Mouse (Mus musculus) intestine, embryonic 14.5 days (tissue): ENCODE data around the gene Lrrc29. TPM values are rescaled to one million over a fixed set of nuclear protein-coding genes. Genes with fewer than 3 reads are reported as not detected.

Experiments used
- ATAC-seq: fragments of 200-750 bp; cut with Nextera tagmentation; replicated peaks from 2 replicates; pipeline ENCODE4 v1.8.0; 2017; ENCODE audit warnings: low read depth, moderate number of reproducible peaks, moderate TSS enrichment, moderate library complexity; ENCODE audit not compliant: low FRiP score, low TSS enrichment
- DNase-seq: peaks from one replicate; pipeline ENCODE4 v3.0.0-alpha.2; 2018; ENCODE audit warnings: low spot score
- H3K27ac ChIP-seq: fragments of 300-500 bp; sonication (generic); 2 replicates; pipeline ENCODE4 v1.5.1; 2014; ENCODE audit warnings: low read depth, mild to moderate bottlenecking, control low read depth
- H3K27me3 ChIP-seq: fragments of 300-500 bp; sonication (generic); replicated peaks from 2 replicates; pipeline ENCODE4 v1.6.1; 2014; ENCODE audit warnings: low read length, control low read depth; ENCODE audit not compliant: control insufficient read depth, insufficient read depth
- H3K36me3 ChIP-seq: fragments of 300-500 bp; sonication (generic); 2 replicates; pipeline ENCODE4 v1.6.1; 2014; ENCODE audit warnings: low read length, control low read depth; ENCODE audit not compliant: control insufficient read depth, insufficient read depth
- H3K4me1 ChIP-seq: fragments of 300-500 bp; sonication (generic); replicated peaks from 2 replicates; pipeline ENCODE4 v1.6.1; 2014; ENCODE audit warnings: low read length, control low read depth, mixed read lengths; ENCODE audit not compliant: control insufficient read depth, insufficient read depth
- H3K4me2 ChIP-seq: fragments of 300-500 bp; sonication (generic); 2 replicates; pipeline ENCODE4 v1.6.1; 2014; ENCODE audit warnings: low read length
- H3K4me3 ChIP-seq: fragments of 300-500 bp; sonication (generic); 2 replicates; pipeline ENCODE4 v1.5.1; 2014; ENCODE audit warnings: low read depth, low read length, control low read depth, mixed read lengths
- H3K9ac ChIP-seq: fragments of 300-500 bp; sonication (generic); 2 replicates; pipeline ENCODE4 v1.6.1; 2014; ENCODE audit warnings: mild to moderate bottlenecking, low read length
- H3K9me3 ChIP-seq: fragments of 300-500 bp; sonication (generic); 2 replicates; pipeline ENCODE4 v1.6.1; 2016; ENCODE audit warnings: low read length, control low read depth; ENCODE audit not compliant: control insufficient read depth
- WGBS: fragments of 180-500 bp; shearing (Covaris S2); extraction: QIAGEN DNeasy Blood & Tissue Kit; methylation state at CpG from one replicate; pipeline ENCODE4 v1.1.7; 2014; 5-methylcytosine and 5-hydroxymethylcytosine counted together
- polyA plus RNA-seq: library from polyadenylated mRNA; unstranded; fragments of >200 nt; fragmentation: Nextera tagmentation; extraction: Ambion mirVana; gene quantifications from 2 replicates; pipeline ENCODE4 v1.2.1, GENCODE M21; 2014

The Lrrc29 gene
- polyA plus RNA-seq, 1 experiment from 2014 or later = 1.9 TPM

DNA sequence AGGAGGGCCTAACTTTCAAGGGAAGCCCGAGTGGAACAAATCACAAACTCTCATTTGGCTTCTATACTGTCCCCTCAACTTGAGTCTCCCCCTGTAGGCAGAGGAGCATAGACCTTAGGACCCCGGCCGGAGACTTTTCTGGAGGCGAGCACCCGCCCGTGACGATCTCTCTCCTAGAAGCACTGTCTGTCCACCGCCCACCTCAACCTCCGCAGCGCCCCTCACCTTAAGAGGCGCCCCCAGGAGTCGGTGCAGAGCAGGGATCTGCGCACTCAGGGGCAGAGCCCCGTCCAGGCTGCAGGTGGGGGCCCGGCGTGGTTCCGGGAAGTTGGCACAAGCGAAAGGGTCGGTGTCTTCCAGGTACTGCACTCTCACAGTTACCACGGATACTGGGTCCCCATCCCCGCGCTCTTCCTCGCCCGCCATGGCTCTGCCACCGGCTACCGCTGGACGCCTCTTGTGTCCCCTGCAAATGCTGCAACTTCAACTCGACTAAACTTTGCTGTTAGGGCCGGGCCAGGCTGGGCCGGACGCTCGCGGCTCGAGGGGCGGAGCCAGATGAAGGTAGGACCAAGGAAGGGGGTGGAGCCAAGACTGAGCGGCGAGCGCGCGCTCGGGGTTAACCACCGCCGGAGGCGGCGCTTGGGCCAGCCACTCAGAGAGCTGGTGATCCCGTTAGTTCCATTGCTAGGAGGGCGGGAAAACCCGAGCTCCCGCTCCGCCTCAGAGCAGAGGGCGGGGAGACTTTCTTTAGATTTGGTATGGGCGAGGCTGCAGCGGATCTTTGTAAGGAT, 21.5 kb upstream of the Lrrc29 start, which contains the start of gene Fhod1:
Fhod1 (minus strand) TSS at position 526 of the 794 bp plus-strand sequence.
- H3K36me3 ChIP-seq = no peaks in the 10 kb centered on the region
- DNase-seq (peak; percentile 94), ATAC-seq (peak; percentile 86)
- under 1% methylated on average over 53 of the region's 53 CpGs for WGBS
- H3K4me2 ChIP-seq = peak within 1 kb of the TSS; percentile 77
- 0 out of 2 replicates have a peak, but pooled peaks cover 4% of the 10 kb centered on the region for H3K27me3 ChIP-seq
- peak within 1 kb of the TSS; percentile 61 for H3K9ac ChIP-seq
- peak within 1 kb of the TSS; percentile 77 for H3K27ac ChIP-seq
- peaks cover 32% of the 10 kb centered on the region for H3K4me1 ChIP-seq
- H3K9me3 ChIP-seq = no peaks in the 10 kb centered on the region
- peak within 1 kb of the TSS; percentile 84 for H3K4me3 ChIP-seq

DNA sequence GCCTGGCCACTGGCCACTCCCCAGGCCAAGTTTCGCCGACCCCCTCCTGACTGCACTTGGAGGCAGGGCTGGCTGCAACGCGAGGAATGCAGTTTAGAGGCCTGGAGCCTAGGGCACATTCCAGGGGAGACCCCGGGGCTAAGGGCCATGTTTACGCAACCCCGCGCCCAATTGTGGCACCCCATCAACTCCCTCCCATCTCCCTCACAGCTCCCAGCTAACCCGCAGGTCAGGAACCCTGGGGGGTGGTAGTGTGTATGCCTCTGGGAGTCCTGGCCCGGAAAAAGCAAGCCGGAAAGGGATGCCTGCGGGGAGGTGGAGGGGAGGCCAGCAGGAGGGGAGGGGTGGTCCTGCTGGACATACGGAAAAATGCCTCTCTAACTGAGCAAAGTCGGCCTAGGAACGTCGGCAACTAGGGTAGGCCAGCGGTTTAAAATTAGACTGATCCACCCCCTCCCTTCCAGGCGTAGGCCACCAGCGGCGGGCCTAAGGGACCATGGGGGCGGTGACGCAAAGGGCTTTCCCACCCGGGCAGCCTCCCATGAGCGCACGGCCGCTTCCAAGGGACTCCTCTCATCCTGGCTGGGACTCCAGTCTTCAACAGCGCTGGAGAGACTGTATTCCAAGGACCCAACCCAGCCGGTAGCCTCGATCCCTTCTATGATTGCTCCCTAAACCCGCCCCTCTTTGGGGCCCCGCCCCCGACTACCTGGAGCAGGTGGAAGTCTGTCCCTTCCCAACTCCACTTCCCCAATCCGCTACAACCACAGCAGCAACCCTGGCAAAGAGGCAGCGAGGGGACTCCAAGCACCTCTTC, 20.7 kb upstream of the Lrrc29 start:
- peak overlapping the region; percentile 84 for H3K4me3 ChIP-seq
- H3K36me3 ChIP-seq = no peaks in the 10 kb centered on the region
- 0 out of 2 replicates have a peak, but pooled peaks cover 4% of the 10 kb centered on the region for H3K27me3 ChIP-seq
- H3K4me1 ChIP-seq = peaks cover 32% of the 10 kb centered on the region
- H3K9ac ChIP-seq = peak overlapping the region; percentile 61
- H3K27ac ChIP-seq = peak overlapping the region; percentile 77
- WGBS = under 1% methylated on average over 33 of the region's 34 CpGs
- peak overlapping the region; percentile 77 for H3K4me2 ChIP-seq
- ATAC-seq = peak; percentile 63
- no peaks in the 10 kb centered on the region for H3K9me3 ChIP-seq
- DNase-seq = peak; percentile 81

DNA sequence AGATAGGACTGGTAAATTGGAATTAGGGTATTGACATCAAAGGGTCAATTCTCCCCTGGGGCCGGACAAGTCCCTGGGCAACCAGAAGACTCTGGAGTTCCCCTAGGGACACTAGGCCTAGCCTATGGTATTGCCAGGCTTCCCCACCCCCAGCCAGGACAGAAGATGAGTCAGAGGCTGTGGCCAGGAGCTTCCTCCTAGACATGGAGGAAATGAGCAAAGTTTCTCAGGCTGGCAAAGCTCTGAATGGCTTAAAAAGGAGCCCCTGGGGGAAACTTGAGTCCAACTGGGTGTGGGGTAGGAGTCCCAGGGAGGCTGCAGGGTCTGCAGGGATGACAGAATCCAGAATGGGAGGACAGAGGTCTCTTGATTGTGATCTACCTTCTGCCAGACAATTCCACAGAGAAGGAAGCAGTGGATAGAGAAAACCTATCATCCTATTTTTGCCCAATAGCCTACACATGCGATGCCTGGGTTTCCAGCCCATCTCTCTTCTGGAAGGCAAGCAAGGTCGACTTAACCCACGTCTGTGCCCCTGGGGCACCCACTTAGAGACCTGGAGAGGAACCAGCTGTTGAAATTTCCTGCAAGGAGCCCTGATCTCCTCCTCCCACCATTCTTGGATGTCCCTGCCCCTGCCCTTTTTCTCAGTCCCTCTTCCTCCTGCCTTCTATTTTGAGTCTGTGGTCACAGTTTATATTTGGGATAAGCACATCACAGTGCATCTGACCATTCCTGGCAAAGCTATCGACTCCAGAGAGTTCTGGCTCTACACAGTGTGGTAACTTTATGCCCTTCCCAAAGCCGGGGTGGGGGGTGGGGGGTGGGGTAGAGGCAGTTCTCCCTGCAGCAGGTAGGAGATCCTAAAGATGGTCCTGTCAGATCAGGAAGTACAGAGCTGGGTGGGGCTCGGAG, 19.2 kb upstream of the Lrrc29 start:
- DNase-seq (no peak), ATAC-seq (no peak)
- 40% methylated on average over 7 of the region's 7 CpGs for WGBS
- no peak overlapping the region for H3K27ac ChIP-seq
- H3K4me3 ChIP-seq = no peak overlapping the region
- H3K4me2 ChIP-seq = peak overlapping the region; percentile 77
- no peaks in the 10 kb centered on the region for H3K9me3 ChIP-seq
- 0 out of 2 replicates have a peak, but pooled peaks cover 3% of the 10 kb centered on the region for H3K27me3 ChIP-seq
- no peaks in the 10 kb centered on the region for H3K36me3 ChIP-seq
- H3K9ac ChIP-seq = 0 out of 2 replicates have a peak overlapping the region, but pooled peaks have one; percentile 10
- H3K4me1 ChIP-seq = peaks cover 39% of the 10 kb centered on the region

DNA sequence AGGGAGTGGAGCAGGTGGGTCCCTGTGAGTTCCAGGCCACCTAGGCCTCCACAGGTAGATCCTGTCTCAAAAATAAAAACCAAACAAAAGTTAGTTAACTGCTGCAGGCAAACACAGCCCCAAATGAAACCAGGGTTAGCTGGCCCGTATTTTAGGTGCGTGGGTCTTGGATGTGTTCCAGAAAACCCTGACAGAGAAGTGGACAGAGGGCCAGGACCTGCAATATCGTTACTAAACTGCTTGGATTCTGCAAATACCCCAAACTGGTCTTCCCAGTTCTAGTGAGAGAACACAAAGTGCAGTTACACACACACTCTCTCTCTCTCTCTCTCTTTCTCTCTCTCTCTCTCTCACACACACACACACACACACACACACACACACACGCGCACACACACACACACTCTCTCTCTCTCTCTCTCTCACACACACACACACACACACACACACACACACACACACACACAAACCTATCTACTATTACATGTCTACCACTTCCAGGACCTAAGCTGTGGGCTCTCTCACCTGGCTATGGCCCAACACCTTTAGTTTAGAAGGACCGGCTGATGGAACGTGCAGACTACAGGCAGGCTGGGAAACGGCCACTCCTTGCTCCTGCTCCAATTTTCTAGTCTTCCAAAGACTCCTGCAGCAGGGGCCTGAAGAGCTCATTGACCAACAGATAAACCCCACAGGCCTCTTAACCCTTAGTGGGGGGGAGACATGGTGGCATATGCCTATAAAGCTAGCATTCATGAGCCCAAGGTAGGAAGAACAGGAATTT, 17.9 kb upstream of the Lrrc29 start:
- Histone ChIP-seq H3K27ac (0 out of 2 replicates have a peak overlapping the region, but pooled peaks have one; percentile 33), H3K4me2 (no peak overlapping the region), H3K36me3 (no peaks in the 10 kb centered on the region), H3K9me3 (no peaks in the 10 kb centered on the region), H3K9ac (no peak overlapping the region), H3K27me3 (no peaks in the 10 kb centered on the region), H3K4me1 (peaks cover 39% of the 10 kb centered on the region), H3K4me3 (no peak overlapping the region)
- 60% methylated on average over 8 of the region's 8 CpGs for WGBS
- no peak for ATAC-seq
- no peak for DNase-seq

DNA sequence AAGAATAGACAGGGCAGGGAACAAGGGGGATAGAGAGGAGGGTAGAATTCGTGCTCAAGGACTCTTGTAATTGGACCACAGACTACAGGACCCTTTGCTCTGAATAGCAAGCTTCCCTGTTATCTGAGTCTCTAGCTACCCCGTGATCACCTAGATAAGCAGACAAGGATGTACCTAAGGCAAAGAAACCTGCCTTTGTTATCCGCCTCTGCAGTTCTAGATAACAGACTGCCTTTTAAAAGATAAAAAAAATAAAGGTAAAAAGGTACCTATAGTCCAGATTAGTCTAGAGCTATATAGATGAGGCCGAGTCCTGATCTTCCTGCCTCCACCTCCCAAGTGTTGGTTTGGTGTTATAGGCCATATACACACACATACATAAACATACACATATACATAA, 16.7 kb upstream of the Lrrc29 start:
- H3K4me3 ChIP-seq = no peak overlapping the region
- ATAC-seq (no peak), DNase-seq (no peak)
- H3K27ac ChIP-seq = no peak overlapping the region
- WGBS = 62% methylated on average over 4 of the region's 4 CpGs
- peaks cover 35% of the 10 kb centered on the region for H3K4me1 ChIP-seq
- no peak overlapping the region for H3K4me2 ChIP-seq
- H3K36me3 ChIP-seq = peaks cover 9% of the 10 kb centered on the region
- H3K27me3 ChIP-seq = no peaks in the 10 kb centered on the region
- H3K9me3 ChIP-seq = no peaks in the 10 kb centered on the region
- H3K9ac ChIP-seq = no peak overlapping the region

DNA sequence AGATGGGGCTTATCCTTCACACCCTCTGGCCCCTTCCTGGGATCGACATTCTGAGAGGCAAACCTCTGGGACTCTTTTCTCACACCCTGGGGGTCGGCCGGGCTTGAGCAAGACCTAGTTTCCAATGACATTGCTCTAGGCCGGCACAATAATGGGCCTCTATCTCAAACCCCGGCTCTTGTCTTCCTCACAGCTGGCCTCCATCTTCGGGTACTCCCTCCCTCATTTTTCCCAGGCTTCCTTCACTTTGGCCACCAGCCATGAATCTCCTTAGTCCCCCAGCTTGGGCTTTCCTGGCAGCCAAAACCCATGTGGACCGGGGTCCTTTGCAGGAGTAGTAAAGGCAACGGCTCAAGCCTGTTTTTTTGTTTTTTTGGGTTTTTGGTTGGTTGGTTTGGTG, 15.3 kb upstream of the Lrrc29 start:
- Histone ChIP-seq H3K27ac (peak overlapping the region; percentile 52; the same call in 1 of the 2 replicates), H3K36me3 (peaks cover 22% of the 10 kb centered on the region), H3K4me3 (no peak overlapping the region), H3K9ac (no peak overlapping the region), H3K4me2 (no peak overlapping the region), H3K27me3 (no peaks in the 10 kb centered on the region), H3K4me1 (peaks cover 30% of the 10 kb centered on the region), H3K9me3 (no peaks in the 10 kb centered on the region)
- ATAC-seq (no peak), DNase-seq (no peak)
- 38% methylated on average over 8 of the region's 8 CpGs for WGBS

DNA sequence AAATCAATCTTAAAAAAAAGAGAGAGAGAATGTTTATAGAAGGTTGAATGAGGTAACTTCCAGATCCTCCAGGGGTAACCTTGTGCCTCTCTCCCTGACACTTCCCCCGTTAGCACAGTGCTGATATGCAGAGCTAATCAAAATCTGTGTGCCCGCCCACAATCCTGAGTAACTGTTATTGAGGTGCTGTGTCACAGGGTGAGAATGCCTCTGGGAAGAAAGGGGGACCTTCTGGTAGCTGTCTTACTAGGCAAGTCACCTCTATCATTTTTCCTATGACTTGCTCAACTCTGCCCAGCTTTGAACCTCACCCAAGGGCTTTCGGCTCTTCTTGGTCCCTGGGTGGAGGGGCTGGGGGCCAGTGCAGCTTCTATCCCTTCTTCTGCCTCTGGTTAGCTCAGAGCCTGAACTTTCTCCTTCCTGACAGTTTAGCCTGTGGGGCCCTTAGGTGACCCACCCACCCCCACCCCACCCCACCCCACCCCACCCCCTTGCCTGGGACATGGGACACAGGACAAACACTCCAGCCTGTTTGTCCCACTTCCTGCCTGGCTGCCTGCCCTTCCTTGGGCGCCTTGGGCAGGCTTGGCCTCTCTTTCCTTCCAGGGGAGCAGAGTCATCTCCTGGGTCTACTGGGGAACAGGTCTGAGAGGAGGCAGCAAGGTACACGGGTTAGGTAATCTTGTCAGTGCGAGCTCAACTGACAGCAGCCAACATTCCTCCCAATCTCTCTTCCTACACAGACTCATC, 14.0 kb upstream of the Lrrc29 start:
- WGBS = 59% methylated on average over 6 of the region's 6 CpGs
- H3K27me3 ChIP-seq = no peaks in the 10 kb centered on the region
- H3K36me3 ChIP-seq = peaks cover 35% of the 10 kb centered on the region
- no peak overlapping the region for H3K9ac ChIP-seq
- H3K27ac ChIP-seq = no peak overlapping the region
- peaks cover 17% of the 10 kb centered on the region for H3K4me1 ChIP-seq
- DNase-seq = no peak
- no peak for ATAC-seq
- H3K4me2 ChIP-seq = no peak overlapping the region
- H3K4me3 ChIP-seq = no peak overlapping the region
- H3K9me3 ChIP-seq = no peaks in the 10 kb centered on the region
